Mouse (Mus musculus) megakaryocyte, embryonic 14.5 days (primary cell): Measurements from ENCODE around the gene Fgd5. TPM values are rescaled to one million over a fixed set of nuclear protein-coding genes. Genes with fewer than 3 reads are reported as not detected.
"Not testable (repeated sequence)": the region's sequence is repeated elsewhere in the genome, so short reads cannot be mapped to it uniquely, and the experiment has no call there.

Source experiments
- H3K27me3 ChIP-seq: replicated peaks from 2 replicates; pipeline ENCODE3; 2012; ENCODE audit warnings: inconsistent platforms
- H3K36me3 ChIP-seq: replicated peaks from 2 replicates; pipeline ENCODE3; 2012; ENCODE audit warnings: low read length, inconsistent platforms, mixed read lengths
- H3K4me1 ChIP-seq: 2 replicates; pipeline ENCODE4 v1.6.1; 2012; ENCODE audit warnings: inconsistent platforms
- H3K4me3 ChIP-seq: replicated peaks from 2 replicates; pipeline ENCODE3; 2012; ENCODE audit warnings: moderate library complexity, mild to moderate bottlenecking, inconsistent platforms
- H3K9me3 ChIP-seq: 2 replicates; pipeline ENCODE4 v1.6.1; 2012; ENCODE audit warnings: inconsistent platforms
- FLI1 ChIP-seq: IDR thresholded peaks from 2 replicates; pipeline ENCODE4 v1.6.1; 2012; ENCODE audit warnings: low read length, inconsistent platforms, mixed read lengths
- GATA1 ChIP-seq: IDR thresholded peaks from 3 replicates; pipeline ENCODE4 v1.6.1; 2012; ENCODE audit warnings: mixed read lengths, low read length, inconsistent platforms, borderline replicate concordance
- polyA plus RNA-seq: library from polyadenylated mRNA; stranded (reverse); fragments of >175 nt; gene quantifications from 2 replicates; pipeline ENCODE4 v1.2.3, GENCODE M21; 2012; ENCODE audit warnings: low replicate concordance; ENCODE audit not compliant: insufficient read depth

Gene Fgd5
- polyA plus RNA-seq, 1 experiment = 0.08 TPM

- no peak overlapping the region for H3K4me3 ChIP-seq
- peaks cover 19% of the 10 kb centered on the region for H3K4me1 ChIP-seq
- H3K27me3 ChIP-seq = peaks cover 57% of the 10 kb centered on the region
- no peaks in the 10 kb centered on the region for H3K9me3 ChIP-seq
- no peaks in the 10 kb centered on the region for H3K36me3 ChIP-seq
- no peak for TF ChIP-seq FLI1
- no peak for TF ChIP-seq GATA1
These were observed 84.8 kb downstream of the Fgd5 start for GRCm38 (mm10) chr6:92063452-92063851.

- Histone ChIP-seq H3K9me3 (no peaks in the 10 kb centered on the region), H3K27me3 (peaks cover 57% of the 10 kb centered on the region), H3K4me3 (no peak overlapping the region), H3K4me1 (peaks cover 19% of the 10 kb centered on the region), H3K36me3 (no peaks in the 10 kb centered on the region)
- no peak for TF ChIP-seq GATA1
- no peak for TF ChIP-seq FLI1
These were observed 85.4 kb downstream of the Fgd5 start for GRCm38 (mm10) chr6:92064101-92064500.

GRCm38 (mm10) chr6:92065721-92066496 lies 87.2 kb downstream of the Fgd5 start:
- H3K4me1 ChIP-seq = peaks cover 23% of the 10 kb centered on the region
- no peaks in the 10 kb centered on the region for H3K36me3 ChIP-seq
- no peaks in the 10 kb centered on the region for H3K9me3 ChIP-seq
- peak overlapping the region; percentile 42 for H3K4me3 ChIP-seq
- no peak for TF ChIP-seq FLI1
- no peak for TF ChIP-seq GATA1
- H3K27me3 ChIP-seq = peaks cover 61% of the 10 kb centered on the region

GRCm38 (mm10) chr6:92067146-92067790 lies 88.6 kb downstream of the Fgd5 start:
- Histone ChIP-seq H3K4me1 (peaks cover 23% of the 10 kb centered on the region), H3K36me3 (no peaks in the 10 kb centered on the region), H3K4me3 (peak overlapping the region; percentile 8), H3K9me3 (no peaks in the 10 kb centered on the region), H3K27me3 (peaks cover 61% of the 10 kb centered on the region)
- TF ChIP-seq GATA1 (no peak), FLI1 (no peak)

GRCm38 (mm10) chr6:92071121-92071839 lies 92.6 kb downstream of the Fgd5 start:
- Histone ChIP-seq H3K4me1 (peaks cover 17% of the 10 kb centered on the region), H3K9me3 (no peaks in the 10 kb centered on the region), H3K4me3 (no peak overlapping the region), H3K36me3 (no peaks in the 10 kb centered on the region), H3K27me3 (peaks cover 41% of the 10 kb centered on the region)
- TF ChIP-seq GATA1 (no peak), FLI1 (no peak)

- H3K36me3 ChIP-seq = no peaks in the 10 kb centered on the region
- no peaks in the 10 kb centered on the region for H3K9me3 ChIP-seq
- TF ChIP-seq GATA1 (no peak), FLI1 (no peak)
- peaks cover 38% of the 10 kb centered on the region for H3K4me1 ChIP-seq
- peaks cover 7% of the 10 kb centered on the region for H3K27me3 ChIP-seq
- H3K4me3 ChIP-seq = no peak overlapping the region
These were observed 102.1 kb downstream of the Fgd5 start for GRCm38 (mm10) chr6:92080730-92081129.

GRCm38 (mm10) chr6:92082756-92083155 lies 104.1 kb downstream of the Fgd5 start:
- H3K27me3 ChIP-seq = peaks cover 7% of the 10 kb centered on the region
- no peak for TF ChIP-seq GATA1
- peaks cover 4% of the 10 kb centered on the region; the same call in 1 of the 2 replicates for H3K9me3 ChIP-seq
- H3K4me1 ChIP-seq = peaks cover 23% of the 10 kb centered on the region
- H3K36me3 ChIP-seq = peaks cover 4% of the 10 kb centered on the region
- no peak overlapping the region for H3K4me3 ChIP-seq

- H3K4me3 ChIP-seq = no peak overlapping the region
- H3K4me1 ChIP-seq = peaks cover 16% of the 10 kb centered on the region
- H3K9me3 ChIP-seq = peaks cover 7% of the 10 kb centered on the region; the same call in 1 of the 2 replicates
- peaks cover 6% of the 10 kb centered on the region for H3K36me3 ChIP-seq
- TF ChIP-seq GATA1 = no peak
- TF ChIP-seq FLI1 = no peak
- peaks cover 7% of the 10 kb centered on the region for H3K27me3 ChIP-seq
These were observed 106.3 kb downstream of the Fgd5 start for GRCm38 (mm10) chr6:92084932-92085331.

GRCm38 (mm10) chr6:92089141-92089540 lies 110.5 kb downstream of the Fgd5 start:
- peaks cover 27% of the 10 kb centered on the region for H3K4me1 ChIP-seq
- H3K36me3 ChIP-seq, H3K9me3 ChIP-seq, H3K4me3 ChIP-seq, H3K27me3 ChIP-seq: not testable (repeated sequence)

GRCm38 (mm10) chr6:92089982-92090381 lies 111.3 kb downstream of the Fgd5 start:
- Histone ChIP-seq H3K4me3 (no peak overlapping the region), H3K27me3 (peaks cover 2% of the 10 kb centered on the region), H3K4me1 (peaks cover 29% of the 10 kb centered on the region), H3K9me3 (peaks cover 7% of the 10 kb centered on the region; the same call in 1 of the 2 replicates), H3K36me3 (peaks cover 6% of the 10 kb centered on the region)
- TF ChIP-seq GATA1 (no peak), FLI1 (no peak)
